Mouse (Mus musculus) gastrocnemius, postnatal 14 days (tissue): Measurements from ENCODE around the gene Iqcf5. TPM values are rescaled to one million over a fixed set of nuclear protein-coding genes. Genes with fewer than 3 reads are reported as not detected.

Experiments used
- DNase-seq: peaks from one replicate; pipeline ENCODE4 v3.0.0; 2021; ENCODE audit warnings: mixed read lengths
- intact Hi-C: fragments of 180-260 bp; cut with DNase I; formaldehyde crosslinking; loops from one replicate; pipeline ENCODE4 v1.15.1; 2025; ENCODE audit warnings: low total_unique reads
- long read RNA-seq, 2 experiments: library from polyadenylated mRNA; stranded (forward); transcript quantifications; one replicate each; pipeline ENCODE4 v2.0.0; 2021
- total RNA-seq, 2 experiments: library from RNA; stranded (reverse); gene quantifications; 2 replicates each; pipeline ENCODE4 v1.2.3; 2021

Gene Iqcf5
- total RNA-seq = not detected
- long read RNA-seq, experiment 1 = 0 reads
- long read RNA-seq, experiment 2 = 0 reads

DNA sequence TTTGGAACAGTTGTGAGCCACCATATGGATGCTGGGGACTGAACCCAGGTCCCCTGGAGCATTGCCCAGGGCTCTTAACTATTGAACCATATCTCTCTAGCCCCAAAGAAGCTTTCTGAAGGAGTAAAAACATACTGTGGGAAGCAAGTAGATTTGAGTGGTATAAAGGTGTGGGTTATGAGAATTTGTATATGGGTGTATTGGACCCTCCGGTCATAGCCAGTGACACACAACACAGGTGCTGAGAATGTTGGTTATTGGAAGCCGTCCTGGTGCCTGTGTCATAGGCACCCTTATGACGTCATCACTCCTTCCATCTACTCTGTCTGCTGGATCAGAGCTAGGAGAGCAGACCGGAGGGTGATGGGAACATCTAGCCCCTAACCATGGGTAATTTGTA lies at the start of gene Iqcf5:
Gene Iqcf5 (plus strand): TSS at position 301 of the 400 bp plus-strand sequence.
- DNase-seq = no peak
- intact Hi-C loops = no loop called here

DNA sequence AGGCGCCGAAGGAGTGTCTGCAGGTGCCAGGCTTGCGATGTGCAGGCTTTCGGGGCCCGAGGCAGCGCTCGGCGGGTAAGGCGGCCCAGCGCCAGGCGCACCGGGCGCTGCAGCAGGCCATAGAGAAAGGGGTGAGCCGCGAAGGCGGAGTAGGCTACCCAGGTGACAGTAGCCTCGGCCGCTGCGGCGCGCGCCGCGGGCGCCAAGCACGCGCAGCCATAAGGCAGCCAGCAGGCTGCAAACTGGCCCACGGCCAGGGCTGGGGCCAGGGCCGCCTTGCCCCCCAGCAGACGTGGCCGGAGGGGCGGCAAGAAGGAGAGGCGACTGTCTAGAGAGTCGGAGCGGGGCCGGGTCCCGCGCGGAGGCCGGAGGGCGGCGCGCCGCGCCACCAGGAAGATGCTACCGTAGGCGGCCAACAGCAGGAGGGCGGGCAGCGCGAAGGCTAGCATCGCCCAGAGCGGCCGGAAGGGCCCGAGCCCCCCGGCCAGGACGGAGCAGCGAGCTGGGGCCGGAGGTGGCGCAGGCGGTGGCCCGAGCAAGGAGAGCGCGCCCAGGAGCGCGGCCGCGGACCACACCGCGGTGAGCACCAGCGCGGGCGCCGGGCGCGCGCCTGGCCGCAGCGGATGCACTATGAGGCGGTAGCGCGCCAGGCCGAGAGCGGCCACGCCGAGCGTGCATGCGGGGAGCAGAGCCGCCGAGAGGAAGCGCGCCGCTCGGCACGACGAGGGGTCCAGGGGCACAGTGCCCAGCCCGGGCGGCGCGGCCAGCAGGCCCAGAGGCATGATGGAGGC lies 49.4 kb upstream of the Iqcf5 start:
- intact Hi-C loops = no loop called here
- DNase-seq = peak; percentile 71

- intact Hi-C loops = no loop called here
These were observed 48.7 kb upstream of the Iqcf5 start, which contains the start of gene Gpr62 for GRCm38 (mm10) chr9:106465571-106466200. TSS of gene Gpr62 (minus strand) at chr9:106465938.

DNA sequence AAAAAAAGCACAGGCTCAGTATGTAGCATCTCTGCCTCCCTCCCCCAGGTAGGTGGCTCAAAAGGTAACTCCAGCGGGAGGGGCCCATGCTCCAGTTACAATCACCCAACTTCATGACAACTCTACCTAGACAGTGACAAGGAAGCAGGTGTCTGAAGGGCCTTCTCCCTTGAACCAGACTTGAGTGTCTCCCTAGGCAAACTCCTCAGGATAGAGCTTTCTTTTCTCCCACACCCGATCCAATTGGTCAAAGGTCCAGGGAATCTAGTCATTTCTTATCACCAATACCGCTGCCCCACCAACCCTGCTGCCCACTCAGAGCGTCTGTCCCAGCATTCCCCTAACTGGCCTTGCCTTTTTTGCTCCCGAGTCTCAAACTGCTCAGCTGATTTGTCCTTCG lies 47.7 kb upstream of the Iqcf5 start:
- DNase-seq = no peak
- intact Hi-C loops = no loop called here

More at GRCm38 (mm10) chr9:106465571-106466200, 48.7 kb upstream of the Iqcf5 start, which contains the start of gene Gpr62:
- peak; percentile 74 for DNase-seq

GRCm38 (mm10) chr9:106467746-106468145 lies 46.6 kb upstream of the Iqcf5 start:
- intact Hi-C loops = no loop called here

DNA sequence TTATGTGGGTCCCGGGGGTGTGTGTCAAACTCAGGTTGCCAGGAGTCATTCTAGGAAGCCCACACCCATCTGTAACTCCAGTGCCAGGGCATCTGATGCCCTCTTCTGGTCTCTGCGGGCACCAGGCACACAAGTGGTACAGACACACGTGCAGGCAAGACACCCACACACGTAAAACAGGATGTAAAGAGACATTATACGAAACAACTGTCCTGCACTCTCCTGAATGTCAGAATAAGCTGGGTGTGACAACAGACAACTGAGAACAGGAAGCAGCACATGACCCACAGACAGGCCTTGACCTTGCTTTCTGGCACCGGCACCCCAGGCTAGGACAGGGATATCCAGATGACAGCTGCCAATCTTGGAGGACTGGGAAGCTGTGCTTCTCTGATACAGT lies 45.1 kb upstream of the Iqcf5 start:
- no peak for DNase-seq
- intact Hi-C loops = no loop called here

More at GRCm38 (mm10) chr9:106467746-106468145, 46.6 kb upstream of the Iqcf5 start:
- no peak for DNase-seq

DNA sequence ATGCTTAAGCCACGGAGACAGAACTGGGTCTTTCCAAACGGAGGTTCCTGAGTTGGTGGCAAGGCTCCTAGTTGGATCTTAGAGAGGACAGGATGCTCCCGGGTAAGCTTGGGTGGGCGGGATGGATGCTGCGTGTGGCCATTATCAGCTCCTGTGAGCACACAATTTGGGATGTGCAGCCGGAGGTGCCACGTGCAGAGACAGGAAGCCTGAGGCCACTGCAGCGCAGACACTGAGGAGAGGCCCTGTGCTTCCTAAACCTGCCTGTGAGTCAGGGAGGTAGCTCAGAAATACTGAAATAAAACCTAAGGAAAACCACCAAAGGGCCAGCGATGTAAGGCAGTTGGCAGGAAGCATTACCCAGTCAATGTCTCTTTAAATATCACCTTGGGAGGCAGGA lies 44.6 kb upstream of the Iqcf5 start:
- peak; percentile 2 for DNase-seq
- intact Hi-C loops = loop anchor here (5.0 kb wide), 1 partner anchor 32 kb away; the partner anchor contains the start of gene Acy1

- intact Hi-C loops = loop anchor here (5.0 kb wide), 1 partner anchor 34 kb away; the partner anchor contains the start of gene Acy1
- DNase-seq = peak; percentile 6
These were observed 43.2 kb upstream of the Iqcf5 start for GRCm38 (mm10) chr9:106470991-106471750.

DNA sequence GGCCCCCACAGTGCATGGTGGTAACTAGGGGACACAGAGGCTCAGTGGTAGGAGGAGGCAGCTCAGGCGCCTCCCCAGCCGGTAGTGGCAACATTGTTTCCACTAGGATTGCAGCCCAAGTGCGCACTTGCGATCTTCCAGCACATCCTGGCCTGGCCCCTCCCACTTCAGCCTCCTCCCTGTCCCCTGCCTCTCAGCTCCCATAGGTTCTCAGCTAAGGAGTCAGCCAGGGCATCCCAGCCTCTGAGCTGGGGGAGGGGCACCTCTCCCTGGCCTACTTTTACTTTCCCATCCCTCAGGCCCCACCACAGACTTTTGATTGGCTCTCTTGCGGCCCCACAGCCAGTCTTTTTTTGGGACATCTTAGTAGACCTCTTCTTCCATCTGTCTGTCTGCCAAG lies 42.5 kb upstream of the Iqcf5 start:
- DNase-seq = peak; percentile 77
- intact Hi-C loops = loop anchor here (5.0 kb wide), 1 partner anchor 35 kb away; the partner anchor contains the start of gene Acy1

DNA sequence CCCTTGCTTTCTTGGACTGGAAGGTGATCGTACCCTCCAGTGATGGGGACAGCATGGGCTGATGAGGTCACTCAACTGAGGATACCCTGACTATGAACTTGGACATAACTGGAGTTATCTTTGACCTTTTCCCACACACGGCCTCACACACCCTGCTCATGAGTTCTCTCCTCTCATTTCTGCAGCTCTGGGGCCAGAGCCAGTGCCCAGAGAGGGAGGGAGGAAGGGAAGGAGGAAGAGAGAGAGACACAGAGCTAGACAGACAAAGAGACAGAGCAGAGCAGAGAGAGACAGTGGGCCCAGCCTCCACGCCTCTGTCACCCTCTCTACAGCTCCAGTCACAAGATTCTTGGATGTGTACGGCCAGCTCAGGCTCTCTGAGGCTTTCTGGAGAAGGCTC lies 42.1 kb upstream of the Iqcf5 start:
- DNase-seq = peak; percentile 19
- intact Hi-C loops = loop anchor here (5.0 kb wide), 1 partner anchor 35 kb away; the partner anchor contains the start of gene Acy1

- intact Hi-C loops = loop anchor here (5.0 kb wide), 1 partner anchor 36 kb away; the partner anchor contains the start of gene Acy1
- DNase-seq = peak; percentile 7
These were observed 41.2 kb upstream of the Iqcf5 start for GRCm38 (mm10) chr9:106473081-106473752.

- intact Hi-C loops = loop anchor here (5.0 kb wide), 1 partner anchor 36 kb away; the partner anchor contains the start of gene Acy1
- DNase-seq = peak; percentile 24
These were observed 40.6 kb upstream of the Iqcf5 start for GRCm38 (mm10) chr9:106473753-106474105.

- intact Hi-C loops = loop anchor here (5.0 kb wide), 1 partner anchor 37 kb away; the partner anchor contains the start of gene Acy1
- peak; percentile 80 for DNase-seq
These were observed 39.9 kb upstream of the Iqcf5 start for GRCm38 (mm10) chr9:106474456-106474855.

DNA sequence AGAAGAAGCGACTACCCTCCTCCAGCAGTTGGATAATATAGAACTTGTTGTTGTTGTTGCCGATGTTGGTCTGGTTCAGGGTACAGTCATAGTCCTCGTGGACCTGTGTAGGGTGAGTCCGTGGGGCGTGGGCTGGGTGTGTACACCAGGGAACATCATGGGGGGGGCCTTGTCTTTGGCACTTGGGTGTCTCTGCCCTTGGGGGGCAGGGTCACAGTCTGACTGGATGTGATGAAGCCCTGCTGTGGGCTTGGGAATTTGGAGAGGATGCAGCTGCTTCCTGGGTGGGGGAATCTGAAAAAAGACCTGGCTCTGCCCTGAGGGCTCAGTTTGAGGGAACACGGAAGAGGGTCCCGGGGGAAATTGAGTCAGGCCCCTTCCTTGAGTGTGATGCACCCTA lies 39.3 kb upstream of the Iqcf5 start:
- intact Hi-C loops = no loop called here
- DNase-seq = peak; percentile 54

- DNase-seq = peak; percentile 13
- intact Hi-C loops = no loop called here
These were observed 38.7 kb upstream of the Iqcf5 start, which contains the start of gene Rrp9 for GRCm38 (mm10) chr9:106475663-106476001. TSS of gene Rrp9 (plus strand) at chr9:106475963.

GRCm38 (mm10) chr9:106476002-106476923 lies 38.1 kb upstream of the Iqcf5 start:
- intact Hi-C loops = no loop called here
- peak; percentile 79 for DNase-seq

GRCm38 (mm10) chr9:106476924-106477484 lies 37.4 kb upstream of the Iqcf5 start, which contains the start of gene Parp3:
TSS of gene Parp3 (minus strand) at chr9:106476949.
- DNase-seq = peak; percentile 99

GRCm38 (mm10) chr9:106477649-106478048 lies 36.7 kb upstream of the Iqcf5 start:
- DNase-seq = no peak
- intact Hi-C loops = no loop called here

More at GRCm38 (mm10) chr9:106476924-106477484, 37.4 kb upstream of the Iqcf5 start, which contains the start of gene Parp3:
- intact Hi-C loops = no loop called here
